Mouse (Mus musculus): ENCODE results near the gene Traf3ip1. TPM values are rescaled to one million over a fixed set of nuclear protein-coding genes. Genes with fewer than 3 reads are reported as not detected.
"Not testable (repeated sequence)": the region's sequence is repeated elsewhere in the genome, so short reads cannot be mapped to it uniquely, and the experiment has no call there.

Gene Traf3ip1
- polyA plus RNA-seq, 1 experiment from 2014 or later = 7.3 TPM

- 90% methylated on average over 4 of the region's 4 CpGs for WGBS
- no peaks in the 10 kb centered on the region for H3K9me3 ChIP-seq
- H3K27me3 ChIP-seq (ENCODE audit: insufficient read depth, poor library complexity, severe bottlenecking) = 0 out of 2 replicates have a peak, but pooled peaks cover 4% of the 10 kb centered on the region
- H3K4me1 ChIP-seq = peaks cover 75% of the 10 kb centered on the region
- peak overlapping the region; percentile 67 for H3K27ac ChIP-seq
- no peaks in the 10 kb centered on the region for H3K36me3 ChIP-seq
- no peak for DNase-seq (ENCODE audit: low spot score)
- H3K4me3 ChIP-seq = no peak overlapping the region
Observed at GRCm38 (mm10) chr1:91457116-91457515, 37.3 kb upstream of the Traf3ip1 start.

GRCm38 (mm10) chr1:91457698-91458097, 36.7 kb upstream of the Traf3ip1 start:
- Histone ChIP-seq H3K27ac (no peak overlapping the region), H3K4me3 (no peak overlapping the region), H3K27me3 (ENCODE audit: insufficient read depth, poor library complexity, severe bottlenecking) (0 out of 2 replicates have a peak, but pooled peaks cover 4% of the 10 kb centered on the region), H3K36me3 (no peaks in the 10 kb centered on the region), H3K4me1 (peaks cover 74% of the 10 kb centered on the region), H3K9me3 (no peaks in the 10 kb centered on the region)
- WGBS = 73% methylated on average over 5 of the region's 5 CpGs
- DNase-seq (ENCODE audit: low spot score) = no peak

- no peak for DNase-seq (ENCODE audit: low spot score)
- Histone ChIP-seq H3K4me3 (peak overlapping the region; percentile 78), H3K27me3 (ENCODE audit: insufficient read depth, poor library complexity, severe bottlenecking) (0 out of 2 replicates have a peak, but pooled peaks cover 4% of the 10 kb centered on the region), H3K27ac (peak overlapping the region; percentile 88), H3K9me3 (no peaks in the 10 kb centered on the region), H3K36me3 (no peaks in the 10 kb centered on the region), H3K4me1 (peaks cover 70% of the 10 kb centered on the region)
- WGBS = 25% methylated on average over 8 of the region's 8 CpGs
Observed at GRCm38 (mm10) chr1:91458223-91458861, 36.1 kb upstream of the Traf3ip1 start.

- peak within 1 kb of the TSS; percentile 78 for H3K4me3 ChIP-seq
- peak; percentile 100 for DNase-seq (ENCODE audit: low spot score)
- peak within 1 kb of the TSS; percentile 88 for H3K27ac ChIP-seq
- no peaks in the 10 kb centered on the region for H3K9me3 ChIP-seq
- H3K36me3 ChIP-seq = no peaks in the 10 kb centered on the region
- under 1% methylated on average over 91 of the region's 91 CpGs for WGBS
- 0 out of 2 replicates have a peak, but pooled peaks cover 4% of the 10 kb centered on the region for H3K27me3 ChIP-seq (ENCODE audit: insufficient read depth, poor library complexity, severe bottlenecking)
- peaks cover 62% of the 10 kb centered on the region for H3K4me1 ChIP-seq
Observed at GRCm38 (mm10) chr1:91459059-91459809, 35.2 kb upstream of the Traf3ip1 start, which contains the start of gene Per2. TSS of gene Per2 (minus strand) at chr1:91459324.

- no peaks in the 10 kb centered on the region for H3K9me3 ChIP-seq
- no peaks in the 10 kb centered on the region for H3K36me3 ChIP-seq
- peak overlapping the region; percentile 78 for H3K4me3 ChIP-seq
- 31% methylated on average over 7 of the region's 7 CpGs for WGBS
- H3K27ac ChIP-seq = peak overlapping the region; percentile 88
- no peak for DNase-seq (ENCODE audit: low spot score)
- H3K27me3 ChIP-seq (ENCODE audit: insufficient read depth, poor library complexity, severe bottlenecking) = 0 out of 2 replicates have a peak, but pooled peaks cover 4% of the 10 kb centered on the region
- peaks cover 59% of the 10 kb centered on the region for H3K4me1 ChIP-seq
Observed at GRCm38 (mm10) chr1:91460069-91460468, 34.4 kb upstream of the Traf3ip1 start.

GRCm38 (mm10) chr1:91460564-91460963, 33.9 kb upstream of the Traf3ip1 start:
- no peak overlapping the region; the same call in 1 of the 2 replicates for H3K27ac ChIP-seq
- no peak overlapping the region for H3K4me3 ChIP-seq
- H3K4me1 ChIP-seq = peaks cover 59% of the 10 kb centered on the region
- 0 out of 2 replicates have a peak, but pooled peaks cover 4% of the 10 kb centered on the region for H3K27me3 ChIP-seq (ENCODE audit: insufficient read depth, poor library complexity, severe bottlenecking)
- no peaks in the 10 kb centered on the region for H3K9me3 ChIP-seq
- no peak for DNase-seq (ENCODE audit: low spot score)
- 34% methylated on average over 4 of the region's 4 CpGs for WGBS
- H3K36me3 ChIP-seq = no peaks in the 10 kb centered on the region

- Histone ChIP-seq H3K9me3 (no peaks in the 10 kb centered on the region), H3K36me3 (no peaks in the 10 kb centered on the region), H3K27me3 (ENCODE audit: insufficient read depth, poor library complexity, severe bottlenecking) (no peaks in the 10 kb centered on the region), H3K27ac (no peak overlapping the region), H3K4me1 (peaks cover 38% of the 10 kb centered on the region), H3K4me3 (no peak overlapping the region)
- WGBS = 85% methylated on average over 13 of the region's 13 CpGs
- no peak for DNase-seq (ENCODE audit: low spot score)
Observed at GRCm38 (mm10) chr1:91463336-91463995, 31.0 kb upstream of the Traf3ip1 start.

- WGBS = 67% methylated on average over 5 of the region's 5 CpGs
- Histone ChIP-seq H3K27me3 (ENCODE audit: insufficient read depth, poor library complexity, severe bottlenecking) (no peaks in the 10 kb centered on the region), H3K9me3 (no peaks in the 10 kb centered on the region), H3K36me3 (no peaks in the 10 kb centered on the region), H3K4me3 (no peak overlapping the region), H3K27ac (0 out of 2 replicates have a peak overlapping the region, but pooled peaks have one; percentile 59), H3K4me1 (peaks cover 31% of the 10 kb centered on the region)
- no peak for DNase-seq (ENCODE audit: low spot score)
Observed at GRCm38 (mm10) chr1:91464436-91464835, 30.0 kb upstream of the Traf3ip1 start.

GRCm38 (mm10) chr1:91465244-91465643, 29.2 kb upstream of the Traf3ip1 start:
- no peak for DNase-seq (ENCODE audit: low spot score)
- Histone ChIP-seq H3K4me1 (peaks cover 23% of the 10 kb centered on the region), H3K9me3 (no peaks in the 10 kb centered on the region), H3K4me3 (no peak overlapping the region), H3K27me3 (ENCODE audit: insufficient read depth, poor library complexity, severe bottlenecking) (no peaks in the 10 kb centered on the region), H3K27ac (peak overlapping the region; percentile 59; the same call in 1 of the 2 replicates), H3K36me3 (no peaks in the 10 kb centered on the region)
- 16% methylated on average over 1 of the region's 1 CpGs for WGBS

- peaks cover 17% of the 10 kb centered on the region for H3K4me1 ChIP-seq
- no peaks in the 10 kb centered on the region for H3K9me3 ChIP-seq
- H3K27ac ChIP-seq = peak overlapping the region; percentile 49; the same call in 1 of the 2 replicates
- no peak overlapping the region for H3K4me3 ChIP-seq
- H3K27me3 ChIP-seq (ENCODE audit: insufficient read depth, poor library complexity, severe bottlenecking) = no peaks in the 10 kb centered on the region
- no peaks in the 10 kb centered on the region for H3K36me3 ChIP-seq
- WGBS = 87% methylated on average over 6 of the region's 6 CpGs
- DNase-seq (ENCODE audit: low spot score) = no peak
Observed at GRCm38 (mm10) chr1:91466186-91466585, 28.3 kb upstream of the Traf3ip1 start.

- H3K4me3 ChIP-seq = no peak overlapping the region
- no peak for DNase-seq (ENCODE audit: low spot score)
- peaks cover 13% of the 10 kb centered on the region for H3K4me1 ChIP-seq
- no peak overlapping the region for H3K27ac ChIP-seq
- no peaks in the 10 kb centered on the region for H3K36me3 ChIP-seq
- H3K27me3 ChIP-seq (ENCODE audit: insufficient read depth, poor library complexity, severe bottlenecking) = no peaks in the 10 kb centered on the region
- H3K9me3 ChIP-seq = no peaks in the 10 kb centered on the region
- 80% methylated on average over 4 of the region's 4 CpGs for WGBS
Observed at GRCm38 (mm10) chr1:91469888-91470419, 24.5 kb upstream of the Traf3ip1 start.

- not testable (repeated sequence) for H3K4me1 ChIP-seq; H3K9me3 ChIP-seq; H3K36me3 ChIP-seq; H3K27me3 ChIP-seq (ENCODE audit: insufficient read depth, poor library complexity, severe bottlenecking); H3K4me3 ChIP-seq; H3K27ac ChIP-seq; DNase-seq (ENCODE audit: low spot score)
- WGBS = 95% methylated on average over 11 of the region's 13 CpGs
Observed at GRCm38 (mm10) chr1:91478145-91478544, 16.3 kb upstream of the Traf3ip1 start.
